Mouse (Mus musculus) neural tube, embryonic 13.5 days (tissue): ENCODE measurements around the gene Ada. TPM values are rescaled to one million over a fixed set of nuclear protein-coding genes. Genes with fewer than 3 reads are reported as not detected.

Source experiments
- ATAC-seq: fragments of 200-750 bp; cut with Nextera tagmentation; 2 replicates; pipeline ENCODE4 v1.8.0; 2017; ENCODE audit warnings: low read depth, mild to moderate bottlenecking, moderate TSS enrichment, moderate library complexity
- H3K27ac ChIP-seq: fragments of 300-500 bp; sonication (generic); replicated peaks from 2 replicates; pipeline ENCODE4 v1.5.1; 2015; ENCODE audit warnings: moderate library complexity, mild to moderate bottlenecking, inconsistent platforms
- H3K27me3 ChIP-seq: fragments of 300-500 bp; sonication (generic); 2 replicates; pipeline ENCODE4 v1.6.1; 2015; ENCODE audit warnings: mild to moderate bottlenecking, inconsistent platforms
- H3K36me3 ChIP-seq: fragments of 300-500 bp; sonication (generic); 2 replicates; pipeline ENCODE4 v1.6.1; 2015; ENCODE audit warnings: mild to moderate bottlenecking, inconsistent platforms
- H3K4me1 ChIP-seq: fragments of 300-500 bp; sonication (generic); replicated peaks from 2 replicates; pipeline ENCODE4 v1.6.1; 2015; ENCODE audit warnings: inconsistent platforms
- H3K4me2 ChIP-seq: fragments of 300-500 bp; sonication (generic); 2 replicates; pipeline ENCODE4 v1.6.1; 2015; ENCODE audit warnings: inconsistent platforms, mild to moderate bottlenecking, moderate library complexity
- H3K4me3 ChIP-seq: fragments of 300-500 bp; sonication (generic); 2 replicates; pipeline ENCODE4 v1.5.1; 2015; ENCODE audit warnings: mild to moderate bottlenecking, inconsistent platforms
- H3K9ac ChIP-seq: fragments of 300-500 bp; sonication (generic); 2 replicates; pipeline ENCODE4 v1.6.1; 2015; ENCODE audit warnings: moderate library complexity, mild to moderate bottlenecking, inconsistent platforms
- H3K9me3 ChIP-seq: fragments of 300-500 bp; sonication (generic); 2 replicates; pipeline ENCODE4 v1.6.1; 2016; ENCODE audit warnings: inconsistent platforms
- WGBS: fragments of 180-500 bp; shearing (Covaris S2); methylation state at CpG from one replicate; pipeline ENCODE4 v1.1.7; 2015; 5-methylcytosine and 5-hydroxymethylcytosine counted together
- polyA plus RNA-seq: library from polyadenylated mRNA; unstranded; fragments of >200 nt; fragmentation: Nextera tagmentation; extraction: Ambion mirVana; gene quantifications from 2 replicates; pipeline ENCODE4 v1.2.1, GENCODE M21; 2015

Ada gene
- polyA plus RNA-seq, 1 experiment from 2014 or later, result 1.9 TPM

DNA sequence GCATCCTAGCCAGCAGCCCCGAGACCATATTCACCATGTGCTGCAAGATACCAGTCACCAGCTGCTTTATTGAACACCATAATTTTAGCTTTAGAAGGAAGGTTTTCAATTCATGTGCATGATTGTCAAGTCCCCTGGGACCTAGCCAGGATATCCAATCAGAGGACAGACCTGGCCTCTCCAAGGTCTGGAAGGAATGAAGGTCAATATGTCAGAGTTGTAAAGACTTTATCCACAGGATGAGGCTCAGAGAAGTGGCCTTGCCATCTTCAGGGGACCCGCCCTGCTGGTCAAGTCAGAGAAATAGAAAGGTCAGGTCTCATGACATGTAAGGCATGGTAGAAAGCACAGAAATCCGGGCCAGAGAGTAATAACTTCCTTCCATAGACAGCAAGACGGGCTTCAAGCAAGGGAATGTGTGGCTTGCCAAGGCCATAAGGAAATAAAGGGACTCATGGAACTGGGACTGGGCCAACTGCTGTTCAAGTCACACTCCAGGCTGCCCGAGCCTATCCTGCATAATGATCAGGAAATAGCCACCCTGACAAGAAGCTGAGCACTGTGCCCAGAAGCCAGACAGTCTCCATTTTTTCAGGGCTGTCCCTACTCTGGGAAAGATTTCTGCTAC lies 23.2 kb downstream of the Ada start:
- Histone ChIP-seq H3K36me3 (0 out of 2 replicates have a peak, but pooled peaks cover 19% of the 10 kb centered on the region), H3K9ac (no peak overlapping the region), H3K4me2 (no peak overlapping the region), H3K9me3 (no peaks in the 10 kb centered on the region), H3K4me3 (no peak overlapping the region), H3K27ac (0 out of 2 replicates have a peak overlapping the region, but pooled peaks have one; percentile 13), H3K4me1 (peaks cover 27% of the 10 kb centered on the region), H3K27me3 (no peaks in the 10 kb centered on the region)
- no peak for ATAC-seq
- 73% methylated on average over 5 of the region's 5 CpGs for WGBS

DNA sequence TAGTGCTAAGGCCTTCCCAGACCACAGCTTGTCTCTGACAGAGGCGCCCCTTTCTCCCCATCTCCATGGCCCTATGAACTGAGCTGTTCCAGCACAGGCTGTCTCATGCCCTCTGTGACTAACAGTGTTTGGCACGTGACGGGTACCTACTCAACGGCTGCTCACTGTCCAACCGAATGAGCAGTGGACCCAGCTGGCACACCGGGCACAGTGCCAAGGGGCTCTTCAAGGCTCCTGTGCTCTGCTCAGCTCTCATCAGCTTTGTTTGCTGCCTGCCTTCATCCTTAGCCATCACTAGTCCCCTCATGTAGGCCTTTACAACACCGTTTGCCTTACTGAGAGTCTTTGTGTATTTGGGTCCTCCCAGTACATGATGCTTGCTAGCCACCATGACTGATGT lies 27.5 kb downstream of the Ada start:
- peak; percentile 86 for ATAC-seq
- Histone ChIP-seq H3K27ac (peak overlapping the region; percentile 83), H3K9ac (no peak overlapping the region), H3K4me1 (peaks cover 50% of the 10 kb centered on the region), H3K4me3 (no peak overlapping the region), H3K4me2 (no peak overlapping the region), H3K27me3 (no peaks in the 10 kb centered on the region), H3K36me3 (0 out of 2 replicates have a peak, but pooled peaks cover 13% of the 10 kb centered on the region), H3K9me3 (no peaks in the 10 kb centered on the region)
- WGBS, result 44% methylated on average over 7 of the region's 7 CpGs

DNA sequence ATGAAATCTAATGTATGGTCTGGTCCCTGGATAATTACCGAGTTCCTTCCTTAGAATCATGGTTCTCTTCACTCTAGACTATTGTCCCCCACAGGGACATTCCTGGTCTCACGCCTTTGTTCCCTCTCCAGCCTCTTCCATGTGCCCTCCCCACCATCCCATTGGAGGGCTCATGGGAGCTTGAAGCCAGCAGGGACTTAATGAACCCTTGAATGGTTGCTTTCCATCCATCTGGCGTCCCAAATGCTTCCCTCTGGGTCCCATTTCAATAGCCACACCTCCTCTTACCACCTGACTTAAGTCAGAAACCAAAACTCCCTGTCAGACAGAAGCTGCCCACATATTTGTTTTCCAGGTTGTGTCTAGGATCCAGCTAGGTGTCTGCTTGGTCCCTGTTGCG lies 30.4 kb downstream of the Ada start:
- H3K9me3 ChIP-seq, result no peaks in the 10 kb centered on the region
- 39% methylated on average over 4 of the region's 4 CpGs for WGBS
- no peak overlapping the region for H3K4me3 ChIP-seq
- peaks cover 59% of the 10 kb centered on the region for H3K4me1 ChIP-seq
- 0 out of 2 replicates have a peak, but pooled peaks cover 5% of the 10 kb centered on the region for H3K36me3 ChIP-seq
- no peaks in the 10 kb centered on the region for H3K27me3 ChIP-seq
- no peak overlapping the region for H3K9ac ChIP-seq
- H3K27ac ChIP-seq, result no peak overlapping the region; the same call in 1 of the 2 replicates
- no peak overlapping the region for H3K4me2 ChIP-seq
- ATAC-seq, result peak; percentile 33

DNA sequence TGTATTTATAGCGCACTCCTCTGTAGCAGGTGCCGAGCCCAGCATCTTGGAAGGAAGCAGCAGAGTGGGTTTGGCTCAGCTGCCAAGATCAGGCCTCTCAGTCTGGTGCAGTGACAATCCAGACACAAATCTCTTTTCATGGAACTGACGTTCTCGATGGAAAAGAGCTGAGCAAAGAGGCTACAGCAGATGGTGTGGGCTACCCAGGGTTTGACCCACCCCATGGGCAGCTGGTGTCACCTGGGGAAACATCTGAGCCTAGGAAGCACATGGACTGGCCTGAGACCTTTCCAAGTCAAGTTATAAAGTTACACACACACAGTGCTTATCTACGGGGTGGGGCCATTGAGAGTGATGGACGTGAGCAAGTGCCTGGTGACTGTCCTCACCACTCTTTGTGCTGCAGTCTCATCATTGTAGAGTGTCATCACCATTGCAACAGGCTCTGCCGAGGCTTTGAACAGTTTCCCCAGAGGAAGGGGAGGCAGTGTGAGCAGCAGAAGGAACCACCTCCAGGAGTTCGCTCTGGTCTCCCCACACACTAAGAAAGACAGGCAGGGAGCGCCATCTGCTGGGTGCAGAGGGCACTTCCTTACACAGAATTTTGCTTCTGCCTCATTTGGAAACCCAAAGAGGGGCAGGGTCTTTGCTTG lies 31.0 kb downstream of the Ada start:
- 26% methylated on average over 9 of the region's 9 CpGs for WGBS
- peak overlapping the region; percentile 50 for H3K9ac ChIP-seq
- H3K36me3 ChIP-seq, result 0 out of 2 replicates have a peak, but pooled peaks cover 5% of the 10 kb centered on the region
- H3K4me2 ChIP-seq, result no peak overlapping the region
- peak; percentile 83 for ATAC-seq
- peaks cover 59% of the 10 kb centered on the region for H3K4me1 ChIP-seq
- H3K27ac ChIP-seq, result no peak overlapping the region
- H3K27me3 ChIP-seq, result no peaks in the 10 kb centered on the region
- H3K4me3 ChIP-seq, result no peak overlapping the region
- H3K9me3 ChIP-seq, result no peaks in the 10 kb centered on the region

DNA sequence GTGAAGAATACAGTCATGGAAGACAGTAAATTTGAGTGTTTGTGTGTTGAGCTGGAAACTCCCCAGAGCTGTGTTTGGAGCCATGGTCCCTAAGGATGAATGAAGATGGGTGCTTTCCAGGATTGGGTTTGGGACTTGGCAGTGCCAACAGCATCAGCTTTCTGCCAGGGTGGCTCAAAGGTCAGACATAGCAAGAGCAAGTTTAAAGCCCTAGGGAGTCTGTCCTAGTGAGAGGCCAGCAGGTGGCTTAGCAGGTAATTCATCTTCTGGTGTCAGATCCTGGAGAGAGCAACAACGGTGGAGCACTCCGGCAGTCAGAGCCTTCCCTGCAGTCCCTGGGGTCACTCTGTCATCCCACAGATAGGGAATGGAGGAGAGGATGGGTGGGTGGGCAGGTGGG lies 31.5 kb downstream of the Ada start:
- Histone ChIP-seq H3K9ac (peak overlapping the region; percentile 50), H3K4me3 (no peak overlapping the region), H3K27me3 (no peaks in the 10 kb centered on the region), H3K27ac (no peak overlapping the region), H3K4me1 (peaks cover 58% of the 10 kb centered on the region), H3K36me3 (0 out of 2 replicates have a peak, but pooled peaks cover 5% of the 10 kb centered on the region), H3K4me2 (no peak overlapping the region), H3K9me3 (no peaks in the 10 kb centered on the region)
- ATAC-seq, result no peak
- 8% methylated on average over 2 of the region's 2 CpGs for WGBS

DNA sequence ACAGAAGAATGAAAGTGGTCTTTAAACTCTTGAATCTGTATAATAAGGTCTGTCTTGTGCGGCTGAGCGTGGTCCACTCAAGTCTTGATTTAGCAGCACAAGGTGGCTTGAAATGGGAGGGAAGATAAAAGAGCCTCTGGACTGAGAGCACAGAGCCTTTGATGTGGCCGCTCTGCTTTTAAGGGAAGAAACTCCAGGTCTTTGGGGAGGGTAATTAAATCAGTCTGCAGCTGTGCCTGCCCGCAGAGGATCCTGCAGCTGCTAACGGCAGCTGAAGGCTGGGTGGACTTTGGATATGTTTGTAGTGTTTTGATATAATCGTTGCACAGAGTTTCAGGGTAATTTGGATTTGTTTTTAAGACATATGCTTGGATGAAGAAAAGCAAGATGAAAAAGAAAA lies 33.2 kb downstream of the Ada start:
- H3K27ac ChIP-seq, result peak overlapping the region; percentile 64
- H3K27me3 ChIP-seq, result no peaks in the 10 kb centered on the region
- no peak overlapping the region for H3K4me2 ChIP-seq
- H3K36me3 ChIP-seq, result 0 out of 2 replicates have a peak, but pooled peaks cover 5% of the 10 kb centered on the region
- no peaks in the 10 kb centered on the region for H3K9me3 ChIP-seq
- H3K4me1 ChIP-seq, result peaks cover 42% of the 10 kb centered on the region
- WGBS, result 5% methylated on average over 6 of the region's 6 CpGs
- ATAC-seq, result no peak
- no peak overlapping the region for H3K9ac ChIP-seq
- no peak overlapping the region for H3K4me3 ChIP-seq

DNA sequence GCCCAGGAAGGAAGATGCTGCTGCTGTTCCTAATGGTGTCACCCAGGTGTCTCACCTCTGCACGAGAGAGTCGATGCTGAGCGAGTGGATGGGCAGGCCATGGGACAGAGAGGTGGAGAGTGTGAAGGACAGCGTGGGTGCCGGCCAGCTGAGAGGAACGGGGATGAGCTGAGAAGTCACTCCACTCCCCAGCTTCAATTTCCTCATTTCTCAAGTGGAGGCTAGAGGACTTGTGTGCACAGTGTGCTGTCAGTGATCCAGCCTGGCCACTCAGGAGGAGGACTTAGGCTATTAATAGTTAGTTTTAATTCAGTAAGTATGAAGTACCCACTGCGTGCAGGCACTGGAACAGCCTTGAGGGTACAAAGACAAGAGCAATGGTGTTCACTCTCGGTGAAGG lies 33.6 kb downstream of the Ada start:
- no peak overlapping the region for H3K4me3 ChIP-seq
- peaks cover 38% of the 10 kb centered on the region for H3K4me1 ChIP-seq
- H3K27me3 ChIP-seq, result no peaks in the 10 kb centered on the region
- H3K9ac ChIP-seq, result peak overlapping the region; percentile 22; the same call in 1 of the 2 replicates
- 0 out of 2 replicates have a peak, but pooled peaks cover 1% of the 10 kb centered on the region for H3K36me3 ChIP-seq
- no peak for ATAC-seq
- H3K9me3 ChIP-seq, result no peaks in the 10 kb centered on the region
- peak overlapping the region; percentile 64 for H3K27ac ChIP-seq
- WGBS, result 46% methylated on average over 8 of the region's 8 CpGs
- no peak overlapping the region for H3K4me2 ChIP-seq

DNA sequence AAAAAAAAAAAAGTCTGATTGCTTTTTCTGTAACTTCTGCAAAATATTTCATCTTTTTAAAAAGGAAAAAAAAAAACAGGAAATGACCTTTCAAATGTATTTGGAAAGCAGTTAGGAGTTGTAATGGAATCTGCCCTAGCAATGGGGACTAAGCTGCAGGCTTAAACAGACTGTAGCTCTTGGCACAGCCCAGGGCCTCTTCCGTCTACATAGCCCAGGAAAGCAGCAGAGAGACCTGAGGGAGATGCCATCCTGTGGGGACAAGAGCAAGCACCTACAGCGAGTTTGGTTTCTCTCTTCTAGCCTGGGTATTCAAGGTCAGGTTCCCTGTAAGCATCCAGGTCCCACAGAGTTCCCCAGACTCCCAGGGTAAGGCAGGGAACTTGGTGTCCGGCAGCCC lies 36.7 kb downstream of the Ada start:
- Histone ChIP-seq H3K27ac (no peak overlapping the region), H3K9ac (no peak overlapping the region), H3K4me2 (no peak overlapping the region), H3K27me3 (no peaks in the 10 kb centered on the region), H3K36me3 (no peaks in the 10 kb centered on the region), H3K4me3 (no peak overlapping the region), H3K9me3 (no peaks in the 10 kb centered on the region), H3K4me1 (peaks cover 27% of the 10 kb centered on the region)
- no peak for ATAC-seq
- WGBS, result 77% methylated on average over 3 of the region's 3 CpGs

DNA sequence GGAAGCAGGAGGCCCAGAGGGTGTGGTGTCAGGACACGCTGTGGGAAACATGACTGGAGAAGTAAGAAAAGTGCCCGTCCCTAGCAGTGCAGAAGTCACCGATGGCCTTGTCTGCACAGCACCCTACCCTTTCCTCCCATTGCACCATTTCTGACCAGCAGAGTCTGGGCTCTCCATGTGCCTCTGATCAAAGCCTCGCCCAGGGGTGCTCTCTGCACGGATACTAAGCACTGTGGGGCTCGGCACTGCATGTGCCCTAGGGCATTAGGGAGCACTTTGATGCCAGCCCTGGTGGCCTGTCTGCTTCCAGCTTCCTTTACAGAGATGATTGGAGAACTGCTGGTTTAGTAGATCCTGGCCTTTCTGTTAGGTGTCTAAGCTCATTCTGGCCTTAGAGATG lies 37.2 kb downstream of the Ada start:
- H3K36me3 ChIP-seq, result no peaks in the 10 kb centered on the region
- H3K4me3 ChIP-seq, result no peak overlapping the region
- H3K4me2 ChIP-seq, result no peak overlapping the region
- no peaks in the 10 kb centered on the region for H3K27me3 ChIP-seq
- peaks cover 25% of the 10 kb centered on the region for H3K4me1 ChIP-seq
- no peak for ATAC-seq
- H3K27ac ChIP-seq, result no peak overlapping the region
- WGBS, result 85% methylated on average over 6 of the region's 6 CpGs
- H3K9me3 ChIP-seq, result no peaks in the 10 kb centered on the region
- no peak overlapping the region for H3K9ac ChIP-seq

DNA sequence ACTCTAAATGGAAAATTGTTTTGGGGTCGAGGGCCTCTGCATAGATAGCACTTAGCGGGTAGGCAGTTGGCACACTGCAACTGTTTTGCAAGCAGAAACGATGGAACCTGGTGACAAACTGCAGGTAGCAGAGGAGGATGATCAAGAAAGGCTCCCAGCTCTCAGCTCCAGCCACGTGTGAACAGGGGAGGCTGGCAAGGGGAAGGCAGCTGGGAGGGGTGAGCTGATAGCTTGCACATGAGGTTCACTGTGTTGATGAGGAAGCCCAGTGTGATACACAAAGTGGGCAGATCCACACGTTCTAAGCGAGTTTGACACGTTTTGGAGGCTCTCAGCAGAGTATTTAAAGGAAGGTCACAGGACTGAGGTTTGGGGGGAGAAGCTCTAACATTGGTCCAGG lies 37.6 kb downstream of the Ada start:
- H3K27me3 ChIP-seq, result no peaks in the 10 kb centered on the region
- no peaks in the 10 kb centered on the region for H3K36me3 ChIP-seq
- no peak overlapping the region for H3K27ac ChIP-seq
- no peak overlapping the region for H3K9ac ChIP-seq
- no peak overlapping the region for H3K4me2 ChIP-seq
- no peak overlapping the region for H3K4me3 ChIP-seq
- WGBS, result 79% methylated on average over 7 of the region's 7 CpGs
- no peaks in the 10 kb centered on the region for H3K9me3 ChIP-seq
- ATAC-seq, result no peak
- peaks cover 25% of the 10 kb centered on the region for H3K4me1 ChIP-seq

DNA sequence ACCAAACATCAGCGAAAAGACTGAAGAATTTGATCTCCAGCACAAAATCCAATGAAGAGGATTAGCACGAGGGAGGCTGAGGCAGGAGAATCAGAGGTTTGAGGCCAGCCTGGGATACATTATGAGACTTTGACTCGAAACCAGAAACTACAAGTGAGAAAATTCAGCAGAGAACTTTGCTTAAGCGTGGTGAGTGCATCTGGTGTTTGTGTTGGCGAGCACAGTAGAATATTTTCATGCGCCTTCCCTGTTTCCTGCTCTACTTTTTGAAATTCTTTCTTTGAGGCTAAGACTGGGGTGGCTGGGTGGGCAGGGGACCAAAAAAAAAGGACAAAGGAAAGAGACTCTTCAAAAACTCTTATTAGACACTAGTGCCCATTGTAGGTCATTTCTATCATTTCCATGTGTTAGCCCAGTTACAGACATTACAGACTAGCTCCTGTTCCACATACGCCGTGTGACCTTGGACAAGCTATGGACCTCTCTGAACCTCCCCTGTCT lies 38.6 kb downstream of the Ada start:
- no peaks in the 10 kb centered on the region for H3K36me3 ChIP-seq
- no peak for ATAC-seq
- H3K9ac ChIP-seq, result no peak overlapping the region
- WGBS, result 92% methylated on average over 8 of the region's 8 CpGs
- no peak overlapping the region for H3K27ac ChIP-seq
- peaks cover 15% of the 10 kb centered on the region for H3K4me1 ChIP-seq
- no peaks in the 10 kb centered on the region for H3K27me3 ChIP-seq
- H3K9me3 ChIP-seq, result no peaks in the 10 kb centered on the region
- H3K4me2 ChIP-seq, result no peak overlapping the region
- H3K4me3 ChIP-seq, result no peak overlapping the region

DNA sequence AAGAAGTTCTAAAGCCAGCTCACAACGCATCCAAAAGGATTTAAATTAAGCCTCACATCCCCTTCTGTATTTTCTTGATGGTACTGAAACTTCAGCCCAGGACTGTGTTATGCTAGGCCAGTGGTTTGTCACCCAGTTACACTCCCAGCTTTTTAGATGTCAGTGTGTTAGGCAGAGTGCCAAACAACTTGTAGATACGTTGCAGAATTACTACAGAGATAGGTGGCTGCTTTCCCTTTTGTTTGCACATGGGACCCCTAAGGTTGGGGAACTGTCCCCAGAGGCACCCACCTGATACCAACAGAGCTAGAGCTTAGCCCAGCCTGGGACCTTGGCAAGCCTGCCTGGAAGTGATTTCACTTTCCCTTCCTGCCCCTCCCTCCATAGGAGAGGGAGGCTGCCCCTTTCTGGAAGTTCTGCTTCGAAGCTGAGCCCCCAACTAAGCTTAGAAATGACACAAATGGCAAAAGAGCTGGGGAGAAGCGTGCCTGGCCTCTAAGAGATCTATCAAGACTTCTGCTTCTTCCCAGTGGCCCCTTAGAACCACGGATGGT lies 39.4 kb downstream of the Ada start:
- Histone ChIP-seq H3K9me3 (no peaks in the 10 kb centered on the region), H3K4me3 (no peak overlapping the region), H3K36me3 (0 out of 2 replicates have a peak, but pooled peaks cover 3% of the 10 kb centered on the region), H3K27me3 (no peaks in the 10 kb centered on the region), H3K4me1 (peaks cover 7% of the 10 kb centered on the region), H3K9ac (no peak overlapping the region), H3K27ac (no peak overlapping the region), H3K4me2 (no peak overlapping the region)
- ATAC-seq, result no peak
- 81% methylated on average over 5 of the region's 5 CpGs for WGBS
